Mouse (Mus musculus) limb, embryonic 15.5 days (tissue): ENCODE data around the gene Wfdc17. TPM values are rescaled to one million over a fixed set of nuclear protein-coding genes. Genes with fewer than 3 reads are reported as not detected.

Experiments used
- ATAC-seq: fragments of 200-750 bp; cut with Nextera tagmentation; 2 replicates; pipeline ENCODE4 v1.8.0; 2017; ENCODE audit warnings: low read depth, moderate TSS enrichment; ENCODE audit not compliant: insufficient number of reproducible peaks, low FRiP score, low TSS enrichment
- H3K27ac ChIP-seq: fragments of 300-500 bp; sonication (generic); 2 replicates; pipeline ENCODE4 v1.5.1; 2015; ENCODE audit warnings: moderate library complexity, mild to moderate bottlenecking, inconsistent platforms
- H3K27me3 ChIP-seq: fragments of 300-500 bp; sonication (generic); 2 replicates; pipeline ENCODE4 v1.6.1; 2015; ENCODE audit warnings: inconsistent platforms
- H3K36me3 ChIP-seq: fragments of 300-500 bp; sonication (generic); 2 replicates; pipeline ENCODE4 v1.6.1; 2015; ENCODE audit warnings: inconsistent platforms
- H3K4me1 ChIP-seq: fragments of 300-500 bp; sonication (generic); 2 replicates; pipeline ENCODE4 v1.6.1; 2015; ENCODE audit warnings: inconsistent platforms
- H3K4me2 ChIP-seq: fragments of 300-500 bp; sonication (generic); 2 replicates; pipeline ENCODE4 v1.6.1; 2015; ENCODE audit warnings: mild to moderate bottlenecking, inconsistent platforms
- H3K4me3 ChIP-seq: fragments of 300-500 bp; sonication (generic); 2 replicates; pipeline ENCODE4 v1.5.1; 2015; ENCODE audit warnings: mild to moderate bottlenecking, inconsistent platforms
- H3K9ac ChIP-seq: fragments of 300-500 bp; sonication (generic); 2 replicates; pipeline ENCODE4 v1.6.1; 2015; ENCODE audit warnings: inconsistent platforms
- H3K9me3 ChIP-seq: fragments of 300-500 bp; sonication (generic); 2 replicates; pipeline ENCODE4 v1.6.1; 2016; ENCODE audit warnings: inconsistent platforms
- WGBS: fragments of 180-500 bp; shearing (Covaris S2); methylation state at CpG from one replicate; pipeline ENCODE4 v1.1.7; 2015; 5-methylcytosine and 5-hydroxymethylcytosine counted together
- polyA plus RNA-seq: library from polyadenylated mRNA; unstranded; fragments of >200 nt; fragmentation: Nextera tagmentation; extraction: Ambion mirVana; gene quantifications from 2 replicates; pipeline ENCODE4 v1.2.1, GENCODE M21; 2015

Wfdc17 gene
- polyA plus RNA-seq, 1 experiment from 2014 or later: 1.7 TPM

DNA sequence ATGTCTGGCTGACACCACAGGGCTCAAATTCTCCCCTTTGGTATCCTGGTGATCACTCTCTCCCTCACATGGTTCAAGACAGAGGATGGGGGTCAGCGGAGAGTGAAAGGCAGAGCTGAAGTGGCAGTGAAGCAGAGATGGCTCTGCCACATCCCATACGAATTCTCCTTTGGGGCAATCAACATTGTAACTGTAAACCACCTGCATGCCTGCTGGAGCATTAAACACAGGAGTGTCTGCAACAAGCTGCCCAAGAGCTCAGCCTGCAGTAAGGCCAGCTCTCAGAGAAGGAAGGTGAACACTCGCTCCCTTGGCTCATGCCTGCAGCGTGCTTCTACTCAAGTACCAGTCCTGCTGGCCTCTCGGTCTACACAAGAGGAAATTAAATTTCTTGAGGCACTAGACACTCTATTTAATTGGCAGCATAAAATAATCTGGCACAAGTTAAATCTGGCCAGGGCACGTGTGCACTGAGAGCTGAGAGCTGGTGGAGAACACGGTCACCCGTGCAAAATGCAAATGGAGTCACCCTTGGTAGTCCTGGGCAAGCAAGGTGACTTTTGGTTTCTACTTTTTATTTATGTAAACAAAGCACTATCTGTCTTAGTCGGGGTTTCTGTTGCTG, 39.1 kb downstream of the Wfdc17 start:
- no peaks in the 10 kb centered on the region for H3K36me3 ChIP-seq
- 56% methylated on average over 9 of the region's 9 CpGs for WGBS
- H3K27ac ChIP-seq: no peak overlapping the region
- ATAC-seq: no peak
- no peak overlapping the region for H3K4me2 ChIP-seq
- H3K9ac ChIP-seq: no peak overlapping the region
- peaks cover 29% of the 10 kb centered on the region for H3K27me3 ChIP-seq
- H3K4me1 ChIP-seq: no peaks in the 10 kb centered on the region
- no peak overlapping the region for H3K4me3 ChIP-seq
- no peaks in the 10 kb centered on the region for H3K9me3 ChIP-seq

DNA sequence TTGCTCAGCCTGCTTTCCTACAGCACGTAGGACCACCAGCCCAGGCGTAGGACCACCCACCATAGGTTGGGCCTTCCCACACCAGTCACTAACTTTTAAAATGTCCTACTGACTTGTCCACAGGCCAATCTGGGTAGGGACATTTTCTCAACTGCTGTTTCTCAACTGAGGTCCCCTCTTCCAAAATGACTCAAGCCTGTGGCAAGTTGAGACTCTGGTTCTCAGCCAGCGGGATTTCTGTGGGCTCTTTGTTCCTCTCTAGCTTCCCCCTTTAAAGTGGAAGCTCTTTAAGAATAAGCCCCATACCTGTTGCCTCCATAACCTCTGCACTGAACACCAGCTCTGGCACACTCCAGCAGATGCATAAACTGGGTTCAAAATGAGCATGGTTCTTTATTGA, 39.7 kb downstream of the Wfdc17 start:
- H3K27me3 ChIP-seq: peaks cover 36% of the 10 kb centered on the region
- no peak overlapping the region for H3K9ac ChIP-seq
- ATAC-seq: no peak
- H3K4me3 ChIP-seq: no peak overlapping the region
- no peak overlapping the region for H3K4me2 ChIP-seq
- no peaks in the 10 kb centered on the region for H3K4me1 ChIP-seq
- no peaks in the 10 kb centered on the region for H3K36me3 ChIP-seq
- WGBS: 87% methylated on average over 3 of the region's 3 CpGs
- H3K9me3 ChIP-seq: no peaks in the 10 kb centered on the region
- H3K27ac ChIP-seq: no peak overlapping the region

DNA sequence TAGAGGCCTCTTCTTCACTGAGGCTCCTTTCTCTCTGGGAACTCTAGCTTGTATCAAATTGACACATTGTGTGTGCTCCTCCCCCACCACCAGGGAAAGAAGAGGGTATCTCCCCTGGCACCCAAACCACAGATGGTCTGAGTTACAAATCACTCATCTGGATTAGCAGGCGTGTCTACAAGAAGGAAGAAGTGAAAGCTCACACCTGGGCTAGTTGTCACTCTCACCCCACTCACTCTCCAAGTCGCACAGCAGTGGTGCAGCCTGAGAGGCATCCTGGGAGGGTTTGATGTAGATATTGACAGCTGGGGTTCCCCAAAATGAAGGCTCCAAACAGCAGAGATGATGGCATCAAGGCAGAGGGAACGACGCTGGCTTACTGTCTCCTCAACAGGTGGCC, 42.4 kb downstream of the Wfdc17 start:
- H3K4me2 ChIP-seq: no peak overlapping the region
- no peak overlapping the region for H3K27ac ChIP-seq
- no peak for ATAC-seq
- no peaks in the 10 kb centered on the region for H3K36me3 ChIP-seq
- H3K4me1 ChIP-seq: no peaks in the 10 kb centered on the region
- 49% methylated on average over 4 of the region's 4 CpGs for WGBS
- no peak overlapping the region for H3K9ac ChIP-seq
- no peaks in the 10 kb centered on the region for H3K9me3 ChIP-seq
- peaks cover 30% of the 10 kb centered on the region for H3K27me3 ChIP-seq
- H3K4me3 ChIP-seq: no peak overlapping the region

DNA sequence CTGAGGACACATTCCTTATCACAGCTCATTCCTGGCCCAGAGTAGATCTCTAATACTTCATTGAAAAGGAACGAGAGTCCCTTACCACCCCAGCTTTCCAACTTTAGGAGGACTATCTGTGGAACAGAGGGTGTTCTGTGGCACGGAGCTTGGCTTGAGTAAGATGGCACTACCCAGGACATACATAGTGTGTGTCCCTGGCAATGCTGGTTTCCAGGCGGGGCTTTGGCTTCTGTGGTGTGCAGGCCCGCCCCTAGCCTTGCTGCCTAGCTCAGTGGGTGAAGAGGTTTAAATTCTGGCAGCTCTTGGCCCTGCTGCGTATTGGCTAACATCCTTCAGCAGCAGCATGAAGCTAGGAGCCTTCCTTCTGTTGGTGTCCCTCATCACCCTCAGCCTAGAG, 42.9 kb downstream of the Wfdc17 start, which contains the start of gene Wfdc21:
Gene Wfdc21 (plus strand): TSS at position 260 of the 400 bp plus-strand sequence.
- no peak within 1 kb of the TSS for H3K9ac ChIP-seq
- WGBS: 65% methylated on average over 5 of the region's 5 CpGs
- no peak for ATAC-seq
- H3K27ac ChIP-seq: no peak within 1 kb of the TSS
- peaks cover 31% of the 10 kb centered on the region for H3K27me3 ChIP-seq
- no peaks in the 10 kb centered on the region for H3K9me3 ChIP-seq
- H3K36me3 ChIP-seq: no peaks in the 10 kb centered on the region
- no peak within 1 kb of the TSS for H3K4me2 ChIP-seq
- H3K4me1 ChIP-seq: no peaks in the 10 kb centered on the region
- H3K4me3 ChIP-seq: no peak within 1 kb of the TSS

DNA sequence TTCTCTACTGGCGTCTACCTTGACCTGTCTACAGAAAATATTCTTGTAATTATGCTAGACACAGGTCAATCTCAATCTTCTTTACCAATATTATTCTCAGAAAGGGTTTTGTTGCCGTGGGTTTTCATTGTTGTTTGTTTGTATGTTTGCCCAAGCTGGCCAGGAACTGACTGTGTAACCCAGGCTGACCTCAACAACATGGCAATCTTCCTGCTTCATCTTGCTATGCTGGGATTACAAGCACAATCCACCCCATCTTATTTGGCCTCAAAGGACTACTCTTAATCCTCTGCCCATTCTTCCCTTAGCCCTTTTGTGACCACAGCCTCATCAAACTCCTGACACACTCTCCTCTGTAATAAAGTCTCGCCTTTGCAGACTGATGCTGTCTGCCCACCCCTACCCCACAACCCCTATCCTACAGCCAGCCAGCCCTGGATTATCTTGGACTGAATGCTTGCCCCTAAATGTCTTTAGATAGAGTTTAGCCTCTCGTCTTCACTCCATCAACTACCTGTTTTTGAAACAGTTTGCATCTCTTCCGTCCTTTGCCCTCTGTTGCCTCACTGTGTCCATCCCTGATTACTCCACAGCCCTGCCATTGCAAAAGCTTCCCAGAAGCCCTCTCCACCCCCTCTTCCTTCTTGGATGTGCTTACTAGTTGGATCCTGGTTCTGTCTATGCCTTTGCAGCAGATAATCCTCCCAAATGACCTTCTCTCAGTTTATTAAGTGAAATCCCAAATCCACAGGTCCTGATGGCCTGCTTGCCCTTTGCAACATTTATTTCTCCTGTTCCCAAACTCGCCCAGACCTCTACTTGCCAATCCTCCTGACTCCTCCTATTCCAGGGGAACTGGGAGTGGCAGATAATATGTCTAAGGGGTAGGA, 43.8 kb downstream of the Wfdc17 start:
- H3K4me3 ChIP-seq: no peak overlapping the region
- H3K36me3 ChIP-seq: no peaks in the 10 kb centered on the region
- H3K27ac ChIP-seq: no peak overlapping the region
- no peaks in the 10 kb centered on the region for H3K4me1 ChIP-seq
- ATAC-seq: no peak
- no peaks in the 10 kb centered on the region for H3K9me3 ChIP-seq
- no peak overlapping the region for H3K4me2 ChIP-seq
- H3K27me3 ChIP-seq: peaks cover 36% of the 10 kb centered on the region
- H3K9ac ChIP-seq: no peak overlapping the region
- WGBS: 60% methylated on average over 6 of the region's 6 CpGs

DNA sequence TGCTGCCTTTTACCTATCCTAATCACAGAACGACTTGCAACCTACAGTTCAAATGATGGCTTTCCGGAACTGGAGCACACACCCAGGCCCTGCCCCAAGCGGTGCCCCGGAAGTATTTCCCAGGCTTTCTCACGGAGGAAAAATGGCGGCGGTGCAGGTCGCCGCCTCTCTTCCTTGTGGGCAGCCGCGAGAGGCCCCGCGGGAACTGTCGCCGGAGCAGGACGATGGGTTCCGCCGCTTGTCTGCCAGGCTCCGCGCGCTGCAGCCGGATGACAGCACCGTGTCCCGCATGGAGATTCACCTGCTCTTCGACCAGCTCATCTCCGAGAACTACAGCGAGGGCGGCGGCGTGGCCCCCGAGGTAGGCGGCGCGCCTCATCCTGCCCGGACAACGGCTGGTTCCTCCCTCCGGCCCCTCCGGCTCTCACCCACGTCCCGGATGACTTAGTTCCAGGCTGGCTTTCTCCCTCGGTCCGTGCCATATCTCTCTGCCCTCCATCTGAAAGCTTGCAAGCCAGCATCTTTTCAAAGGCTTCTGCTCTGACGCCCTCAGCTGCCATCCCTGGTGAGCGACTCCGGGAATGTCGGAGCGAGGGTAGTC, 49.9 kb downstream of the Wfdc17 start, which contains the start of gene Heatr6:
Gene Heatr6 (plus strand): TSS at position 116 of the 601 bp plus-strand sequence.
- under 1% methylated on average over 47 of the region's 47 CpGs for WGBS
- Histone ChIP-seq H3K27ac (peak within 1 kb of the TSS; percentile 84), H3K9ac (peak within 1 kb of the TSS; percentile 66), H3K4me2 (peak within 1 kb of the TSS; percentile 61), H3K4me3 (peak within 1 kb of the TSS; percentile 91), H3K9me3 (no peaks in the 10 kb centered on the region), H3K4me1 (peaks cover 10% of the 10 kb centered on the region), H3K36me3 (peaks cover 25% of the 10 kb centered on the region), H3K27me3 (peaks cover 10% of the 10 kb centered on the region)
- ATAC-seq: peak; percentile 83

DNA sequence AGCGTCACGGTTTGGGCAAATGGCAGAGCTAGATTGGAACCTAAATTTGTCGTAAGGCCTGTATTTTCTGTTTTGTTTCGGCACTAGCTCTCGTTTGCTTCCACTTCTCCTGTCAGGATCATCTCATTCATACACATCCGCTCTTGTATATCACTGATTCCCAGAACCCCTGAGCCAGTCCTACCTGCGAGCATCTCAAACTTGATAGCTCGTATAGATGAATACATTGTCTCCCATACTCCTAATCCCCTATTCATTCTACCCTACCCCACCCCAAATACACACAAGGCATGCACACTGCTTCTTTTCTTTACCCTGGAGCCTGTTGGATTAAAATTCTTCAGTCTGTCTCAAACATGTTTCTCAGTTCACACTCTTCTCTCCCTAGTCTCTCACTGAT, 50.4 kb downstream of the Wfdc17 start:
- no peak for ATAC-seq
- Histone ChIP-seq H3K4me1 (peaks cover 10% of the 10 kb centered on the region), H3K4me2 (peak overlapping the region; percentile 61), H3K36me3 (peaks cover 31% of the 10 kb centered on the region), H3K9me3 (no peaks in the 10 kb centered on the region), H3K9ac (peak overlapping the region; percentile 66), H3K27me3 (peaks cover 10% of the 10 kb centered on the region), H3K27ac (peak overlapping the region; percentile 84; the same call in 1 of the 2 replicates), H3K4me3 (peak overlapping the region; percentile 91)
- 8% methylated on average over 8 of the region's 8 CpGs for WGBS

Other genes with a start within 250 kb of the Wfdc17 start
- 2.7 and 3.4 TPM in 2 replicates for gene Mmp28, start 240.9 kb upstream of the Wfdc17 start, polyA plus RNA-seq
- 10.5 and 12.1 TPM in 2 replicates for gene Taf15, start 230.9 kb upstream of the Wfdc17 start, polyA plus RNA-seq
- gene Heatr9, start 181.8 kb upstream of the Wfdc17 start, polyA plus RNA-seq: not detected in 2 replicates
- gene Ccl5, start 173.5 kb upstream of the Wfdc17 start, polyA plus RNA-seq: 0.37 and 1.0 TPM in 2 replicates
- gene Ccl9, start 125.4 kb upstream of the Wfdc17 start, polyA plus RNA-seq: 8.8 and 8.9 TPM in 2 replicates
- 6.3 and 6.7 TPM in 2 replicates for gene Ccl6, start 110.9 kb upstream of the Wfdc17 start, polyA plus RNA-seq
- gene Rpl9-ps1, start 58.4 kb upstream of the Wfdc17 start, polyA plus RNA-seq: not detected in 2 replicates
- 0.56 and 0.73 TPM in 2 replicates for gene Ccl3, start 54.6 kb upstream of the Wfdc17 start, polyA plus RNA-seq
- 0.76 and 0.95 TPM in 2 replicates for gene Ccl4, start 41.4 kb upstream of the Wfdc17 start, polyA plus RNA-seq
- 0.88 and 1.4 TPM in 2 replicates for gene Wfdc18, start 5.0 kb downstream of the Wfdc17 start, polyA plus RNA-seq
- gene Wfdc21, start 42.9 kb downstream of the Wfdc17 start, polyA plus RNA-seq: 1.3 and 1.4 TPM in 2 replicates
- gene Heatr6, start 49.7 kb downstream of the Wfdc17 start, polyA plus RNA-seq: 22.0 and 25.7 TPM in 2 replicates
- 0.08 TPM in 1 of 2 replicates, not detected in the other for gene Hnf1b, start 146.1 kb downstream of the Wfdc17 start, polyA plus RNA-seq
- gene Ddx52, start 238.1 kb downstream of the Wfdc17 start, polyA plus RNA-seq: 29.4 and 32.5 TPM in 2 replicates